Mouse (Mus musculus) intestine, embryonic 14.5 days (tissue): ENCODE data around the gene Pdzd8. TPM values are rescaled to one million over a fixed set of nuclear protein-coding genes. Genes with fewer than 3 reads are reported as not detected.

Experiments
- ATAC-seq: fragments of 200-750 bp; cut with Nextera tagmentation; replicated peaks from 2 replicates; pipeline ENCODE4 v1.8.0; 2017; ENCODE audit warnings: low read depth, moderate number of reproducible peaks, moderate TSS enrichment, moderate library complexity; ENCODE audit not compliant: low FRiP score, low TSS enrichment
- DNase-seq: peaks from one replicate; pipeline ENCODE4 v3.0.0-alpha.2; 2018; ENCODE audit warnings: low spot score
- H3K27ac ChIP-seq: fragments of 300-500 bp; sonication (generic); 2 replicates; pipeline ENCODE4 v1.5.1; 2014; ENCODE audit warnings: low read depth, mild to moderate bottlenecking, control low read depth
- H3K27me3 ChIP-seq: fragments of 300-500 bp; sonication (generic); replicated peaks from 2 replicates; pipeline ENCODE4 v1.6.1; 2014; ENCODE audit warnings: low read length, control low read depth; ENCODE audit not compliant: control insufficient read depth, insufficient read depth
- H3K36me3 ChIP-seq: fragments of 300-500 bp; sonication (generic); 2 replicates; pipeline ENCODE4 v1.6.1; 2014; ENCODE audit warnings: low read length, control low read depth; ENCODE audit not compliant: control insufficient read depth, insufficient read depth
- H3K4me1 ChIP-seq: fragments of 300-500 bp; sonication (generic); replicated peaks from 2 replicates; pipeline ENCODE4 v1.6.1; 2014; ENCODE audit warnings: low read length, control low read depth, mixed read lengths; ENCODE audit not compliant: control insufficient read depth, insufficient read depth
- H3K4me2 ChIP-seq: fragments of 300-500 bp; sonication (generic); 2 replicates; pipeline ENCODE4 v1.6.1; 2014; ENCODE audit warnings: low read length
- H3K4me3 ChIP-seq: fragments of 300-500 bp; sonication (generic); 2 replicates; pipeline ENCODE4 v1.5.1; 2014; ENCODE audit warnings: low read depth, low read length, control low read depth, mixed read lengths
- H3K9ac ChIP-seq: fragments of 300-500 bp; sonication (generic); 2 replicates; pipeline ENCODE4 v1.6.1; 2014; ENCODE audit warnings: mild to moderate bottlenecking, low read length
- H3K9me3 ChIP-seq: fragments of 300-500 bp; sonication (generic); 2 replicates; pipeline ENCODE4 v1.6.1; 2016; ENCODE audit warnings: low read length, control low read depth; ENCODE audit not compliant: control insufficient read depth
- WGBS: fragments of 180-500 bp; shearing (Covaris S2); extraction: QIAGEN DNeasy Blood & Tissue Kit; methylation state at CpG from one replicate; pipeline ENCODE4 v1.1.7; 2014; 5-methylcytosine and 5-hydroxymethylcytosine counted together
- polyA plus RNA-seq: library from polyadenylated mRNA; unstranded; fragments of >200 nt; fragmentation: Nextera tagmentation; extraction: Ambion mirVana; gene quantifications from 2 replicates; pipeline ENCODE4 v1.2.1, GENCODE M21; 2014

Pdzd8 gene
- polyA plus RNA-seq, result 15.5 and 16.6 TPM in 2 replicates

GRCm38 (mm10) chr19:59345658-59346283 lies at the start of gene Pdzd8:
Gene Pdzd8, minus strand, starts transcription at chr19:59345780.
- no peaks in the 10 kb centered on the region for H3K27me3 ChIP-seq
- peak within 1 kb of the TSS; percentile 93 for H3K27ac ChIP-seq
- H3K4me2 ChIP-seq, result peak within 1 kb of the TSS; percentile 88
- WGBS, result under 1% methylated on average over 85 of the region's 91 CpGs
- peak within 1 kb of the TSS; percentile 88 for H3K9ac ChIP-seq
- DNase-seq (peak; percentile 88), ATAC-seq (peak; percentile 94)
- H3K4me3 ChIP-seq, result peak within 1 kb of the TSS; percentile 66
- peaks cover 20% of the 10 kb centered on the region for H3K4me1 ChIP-seq
- H3K36me3 ChIP-seq, result no peaks in the 10 kb centered on the region
- H3K9me3 ChIP-seq, result no peaks in the 10 kb centered on the region

- WGBS, result 37% methylated on average over 8 of the region's 8 CpGs
- no peaks in the 10 kb centered on the region for H3K9me3 ChIP-seq
- no peak for DNase-seq
- H3K4me3 ChIP-seq, result no peak overlapping the region
- H3K4me2 ChIP-seq, result no peak overlapping the region
- no peak overlapping the region for H3K9ac ChIP-seq
- no peak for ATAC-seq
- H3K27ac ChIP-seq, result no peak overlapping the region
- no peaks in the 10 kb centered on the region; the same call in 1 of the 2 replicates for H3K27me3 ChIP-seq
- no peaks in the 10 kb centered on the region for H3K36me3 ChIP-seq
- 0 out of 2 replicates have a peak, but pooled peaks cover 3% of the 10 kb centered on the region for H3K4me1 ChIP-seq
Measured at GRCm38 (mm10) chr19:59393777-59394441, 48.3 kb upstream of the Pdzd8 start.

GRCm38 (mm10) chr19:59388847-59389606 lies 43.4 kb upstream of the Pdzd8 start:
- ATAC-seq, result peak; percentile 44; the same call in 1 of the 2 replicates
- no peak overlapping the region for H3K4me3 ChIP-seq
- H3K9me3 ChIP-seq, result no peaks in the 10 kb centered on the region
- 0 out of 2 replicates have a peak, but pooled peaks cover 8% of the 10 kb centered on the region for H3K4me1 ChIP-seq
- H3K9ac ChIP-seq, result no peak overlapping the region
- H3K27ac ChIP-seq, result no peak overlapping the region
- no peaks in the 10 kb centered on the region for H3K36me3 ChIP-seq
- H3K27me3 ChIP-seq, result no peaks in the 10 kb centered on the region
- WGBS, result 16% methylated on average over 15 of the region's 15 CpGs
- peak; percentile 76 for DNase-seq
- peak overlapping the region; percentile 36 for H3K4me2 ChIP-seq

GRCm38 (mm10) chr19:59388399-59388798 lies 42.8 kb upstream of the Pdzd8 start:
- ATAC-seq (no peak), DNase-seq (no peak)
- Histone ChIP-seq H3K4me3 (no peak overlapping the region), H3K36me3 (no peaks in the 10 kb centered on the region), H3K27ac (no peak overlapping the region), H3K9me3 (no peaks in the 10 kb centered on the region), H3K27me3 (no peaks in the 10 kb centered on the region), H3K9ac (no peak overlapping the region), H3K4me2 (peak overlapping the region; percentile 36), H3K4me1 (0 out of 2 replicates have a peak, but pooled peaks cover 8% of the 10 kb centered on the region)
- 26% methylated on average over 5 of the region's 5 CpGs for WGBS

- ATAC-seq, result no peak
- WGBS, result 56% methylated on average over 1 of the region's 1 CpGs
- H3K36me3 ChIP-seq, result no peaks in the 10 kb centered on the region
- no peak overlapping the region for H3K4me2 ChIP-seq
- H3K4me1 ChIP-seq, result 0 out of 2 replicates have a peak, but pooled peaks cover 8% of the 10 kb centered on the region
- H3K27me3 ChIP-seq, result no peaks in the 10 kb centered on the region
- H3K4me3 ChIP-seq, result no peak overlapping the region
- H3K27ac ChIP-seq, result no peak overlapping the region
- no peak overlapping the region for H3K9ac ChIP-seq
- H3K9me3 ChIP-seq, result no peaks in the 10 kb centered on the region
- no peak for DNase-seq
Measured at GRCm38 (mm10) chr19:59387178-59387577, 41.6 kb upstream of the Pdzd8 start.

- Histone ChIP-seq H3K27ac (no peak overlapping the region), H3K9ac (no peak overlapping the region), H3K9me3 (no peaks in the 10 kb centered on the region), H3K4me2 (no peak overlapping the region), H3K36me3 (no peaks in the 10 kb centered on the region), H3K4me3 (no peak overlapping the region), H3K4me1 (0 out of 2 replicates have a peak, but pooled peaks cover 8% of the 10 kb centered on the region), H3K27me3 (no peaks in the 10 kb centered on the region)
- no peak for DNase-seq
- ATAC-seq, result no peak
- 86% methylated on average over 7 of the region's 7 CpGs for WGBS
Measured at GRCm38 (mm10) chr19:59384582-59385495, 39.3 kb upstream of the Pdzd8 start.

GRCm38 (mm10) chr19:59382416-59382917 lies 36.9 kb upstream of the Pdzd8 start:
- Histone ChIP-seq H3K36me3 (no peaks in the 10 kb centered on the region), H3K4me3 (no peak overlapping the region)
- no peak for ATAC-seq

GRCm38 (mm10) chr19:59379995-59380394 lies 34.4 kb upstream of the Pdzd8 start:
- no peak overlapping the region for H3K4me3 ChIP-seq
- 31% methylated on average over 1 of the region's 1 CpGs for whole genome bisulfite sequencing
- DNase-seq, result no peak

More at GRCm38 (mm10) chr19:59382416-59382917, 36.9 kb upstream of the Pdzd8 start:
- Histone ChIP-seq H3K9ac (no peak overlapping the region), H3K27me3 (no peaks in the 10 kb centered on the region), H3K4me1 (no peaks in the 10 kb centered on the region), H3K27ac (no peak overlapping the region), H3K9me3 (no peaks in the 10 kb centered on the region), H3K4me2 (no peak overlapping the region)
- no peak for DNase-seq

More at GRCm38 (mm10) chr19:59379995-59380394, 34.4 kb upstream of the Pdzd8 start:
- Histone ChIP-seq H3K27me3 (no peaks in the 10 kb centered on the region), H3K27ac (no peak overlapping the region), H3K9ac (no peak overlapping the region), H3K4me2 (no peak overlapping the region), H3K4me1 (no peaks in the 10 kb centered on the region), H3K36me3 (no peaks in the 10 kb centered on the region), H3K9me3 (no peaks in the 10 kb centered on the region)
- no peak for ATAC-seq
